Comparison of ENCODE assay signal across 15 mouse cellular contexts in the genomic region with DNA sequence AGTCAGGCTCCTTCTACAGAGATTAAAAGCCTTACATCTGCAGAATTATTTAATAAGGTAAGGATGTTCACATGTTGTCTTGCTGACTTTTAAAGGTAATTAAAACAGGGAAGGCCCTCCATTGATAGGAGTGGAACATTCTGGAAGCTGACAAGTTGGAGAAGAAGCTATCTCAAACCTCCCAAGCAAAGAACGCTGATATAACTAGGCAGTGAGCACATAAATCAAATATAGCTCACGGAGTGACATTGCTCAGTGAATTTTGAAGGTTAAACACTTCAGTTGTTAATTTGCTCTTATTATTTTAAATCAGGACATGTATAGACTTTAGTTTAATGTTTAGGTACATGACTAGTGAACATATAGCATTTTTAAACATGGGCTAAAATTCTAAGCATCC.
"Had no signal": no experiment of that assay in that cellular context is flagged by ENCODE, and none has a peak within 500 bp of the region (broad histone marks: within the 10 kb centered on the region; RNA-seq: fewer than 3 reads in every experiment).

No protein-coding gene starts in this region.

- H3K9me3 ChIP-seq: neural tube, embryonic 15.5 days; stomach, embryonic 15.5 days had no signal

- H3K36me3 ChIP-seq: neural tube, embryonic 15.5 days; stomach, embryonic 15.5 days had no signal

- H3K9ac ChIP-seq: neural tube, embryonic 15.5 days; stomach, embryonic 15.5 days had no signal

- DNase-seq: retina, postnatal 1 day; right cerebral cortex, adult 18-20 months; right cerebral cortex, postnatal 14 days; right cerebral cortex, postnatal 25 days; right cerebral cortex, postnatal 4 days; spleen, adult 18-20 months; thymus, adult 18-20 months; thymus, adult 2 months; thymus, postnatal 14 days; thymus, postnatal 25 days; thymus, postnatal 36 days; thymus, postnatal 4 days had no signal

- H3K4me2 ChIP-seq: neural tube, embryonic 15.5 days; stomach, embryonic 15.5 days had no signal

- H3K4me1 ChIP-seq: neural tube, embryonic 15.5 days; stomach, embryonic 15.5 days had no signal

- H3K27me3 ChIP-seq: neural tube, embryonic 15.5 days; stomach, embryonic 15.5 days had no signal

- H3K4me3 ChIP-seq: neural tube, embryonic 15.5 days; stomach, embryonic 15.5 days had no signal

- H3K27ac ChIP-seq: neural tube, embryonic 15.5 days; stomach, embryonic 15.5 days; stomach, postnatal 0 days had no signal
